Mouse (Mus musculus): ENCODE data around the gene Tssk3. TPM values are rescaled to one million over a fixed set of nuclear protein-coding genes. Genes with fewer than 3 reads are reported as not detected.
"Not testable (repeated sequence)": the region's sequence is repeated elsewhere in the genome, so short reads cannot be mapped to it uniquely, and the experiment has no call there.

The Tssk3 gene
- polyA plus RNA-seq (2015; fragmentation: Nextera tagmentation; extraction: Ambion mirVana), result 0.34 TPM in 1 of 2 replicates, not detected in the other

GRCm38 (mm10) chr4:129490972-129491880 lies at the start of gene Tssk3, which contains the start of gene Fam229a:
Tssk3 (minus strand) TSS chr4:129491022.
Fam229a (plus strand) TSS chr4:129491190.
- peak within 1 kb of the TSS; percentile 37 for H3K4me3 ChIP-seq
- H3K9ac ChIP-seq (replicated peaks), result peak within 1 kb of the TSS; percentile 44
- 3% methylated on average over 70 of the region's 70 CpGs for WGBS
- H3K9me3 ChIP-seq, result no peaks in the 10 kb centered on the region
- H3K4me1 ChIP-seq, result peaks cover 21% of the 10 kb centered on the region
- ATAC-seq (replicated peaks), result peak; percentile 12; the same call in 1 of the 2 replicates
- peak within 1 kb of the TSS; percentile 52 for H3K4me2 ChIP-seq (replicated peaks)
- no peak within 1 kb of the TSS for H3K27ac ChIP-seq (replicated peaks)
- H3K36me3 ChIP-seq, result peaks cover 33% of the 10 kb centered on the region
- peaks cover 19% of the 10 kb centered on the region for H3K27me3 ChIP-seq

- 90% methylated on average over 6 of the region's 6 CpGs for WGBS
- H3K4me1 ChIP-seq, result peaks cover 15% of the 10 kb centered on the region
- no peak overlapping the region for H3K4me2 ChIP-seq (replicated peaks)
- H3K4me3 ChIP-seq, result no peak overlapping the region
- H3K9ac ChIP-seq (replicated peaks), result no peak overlapping the region
- no peaks in the 10 kb centered on the region for H3K27me3 ChIP-seq
- no peaks in the 10 kb centered on the region for H3K9me3 ChIP-seq
- ATAC-seq (replicated peaks), result no peak
- no peak overlapping the region for H3K27ac ChIP-seq (replicated peaks)
- H3K36me3 ChIP-seq, result 0 out of 2 replicates have a peak, but pooled peaks cover 3% of the 10 kb centered on the region
These were observed 49.2 kb upstream of the Tssk3 start for GRCm38 (mm10) chr4:129540012-129540411.

GRCm38 (mm10) chr4:129528901-129529300 lies 38.1 kb upstream of the Tssk3 start:
- peaks cover 61% of the 10 kb centered on the region for H3K36me3 ChIP-seq
- not testable (repeated sequence) for ATAC-seq (replicated peaks); H3K4me1 ChIP-seq; H3K4me3 ChIP-seq; H3K9ac ChIP-seq (replicated peaks); H3K27ac ChIP-seq (replicated peaks); H3K9me3 ChIP-seq; H3K27me3 ChIP-seq; H3K4me2 ChIP-seq (replicated peaks)
- WGBS, result 96% methylated on average over 6 of the region's 6 CpGs

GRCm38 (mm10) chr4:129525889-129526288 lies 35.1 kb upstream of the Tssk3 start:
- H3K9me3 ChIP-seq, result no peaks in the 10 kb centered on the region
- 85% methylated on average over 3 of the region's 3 CpGs for WGBS
- H3K27me3 ChIP-seq, result no peaks in the 10 kb centered on the region
- H3K9ac ChIP-seq (replicated peaks), result no peak overlapping the region
- no peak overlapping the region for H3K4me3 ChIP-seq
- ATAC-seq (replicated peaks), result no peak
- no peak overlapping the region for H3K27ac ChIP-seq (replicated peaks)
- H3K4me2 ChIP-seq (replicated peaks), result no peak overlapping the region
- peaks cover 73% of the 10 kb centered on the region for H3K36me3 ChIP-seq
- H3K4me1 ChIP-seq, result no peaks in the 10 kb centered on the region

- Histone ChIP-seq H3K4me1 (no peaks in the 10 kb centered on the region), H3K9me3 (no peaks in the 10 kb centered on the region), H3K4me2 (replicated peaks) (no peak overlapping the region), H3K36me3 (peaks cover 72% of the 10 kb centered on the region), H3K9ac (replicated peaks) (no peak overlapping the region), H3K27me3 (no peaks in the 10 kb centered on the region), H3K27ac (replicated peaks) (no peak overlapping the region), H3K4me3 (no peak overlapping the region)
- no peak for ATAC-seq (replicated peaks)
- 94% methylated on average over 5 of the region's 5 CpGs for WGBS
These were observed 34.5 kb upstream of the Tssk3 start for GRCm38 (mm10) chr4:129525338-129525737.

GRCm38 (mm10) chr4:129518519-129518918 lies 27.7 kb upstream of the Tssk3 start:
- Histone ChIP-seq H3K9ac (replicated peaks) (no peak overlapping the region), H3K4me3 (no peak overlapping the region), H3K27ac (replicated peaks) (no peak overlapping the region), H3K4me1 (peaks cover 22% of the 10 kb centered on the region), H3K9me3 (no peaks in the 10 kb centered on the region), H3K4me2 (replicated peaks) (no peak overlapping the region), H3K36me3 (peaks cover 69% of the 10 kb centered on the region), H3K27me3 (no peaks in the 10 kb centered on the region)
- WGBS, result 95% methylated on average over 8 of the region's 8 CpGs
- ATAC-seq (replicated peaks), result no peak

GRCm38 (mm10) chr4:129516925-129517324 lies 26.1 kb upstream of the Tssk3 start:
- H3K4me2 ChIP-seq (replicated peaks), result no peak overlapping the region
- H3K4me1 ChIP-seq, result peaks cover 28% of the 10 kb centered on the region
- H3K36me3 ChIP-seq, result peaks cover 54% of the 10 kb centered on the region
- 60% methylated on average over 2 of the region's 2 CpGs for WGBS
- no peaks in the 10 kb centered on the region for H3K27me3 ChIP-seq
- H3K4me3 ChIP-seq, result no peak overlapping the region
- ATAC-seq (replicated peaks), result no peak
- H3K27ac ChIP-seq (replicated peaks), result peak overlapping the region; percentile 4; the same call in 1 of the 2 replicates
- H3K9me3 ChIP-seq, result no peaks in the 10 kb centered on the region
- no peak overlapping the region for H3K9ac ChIP-seq (replicated peaks)

GRCm38 (mm10) chr4:129514300-129514898 lies 23.6 kb upstream of the Tssk3 start:
- ATAC-seq (replicated peaks), result peak; percentile 59
- Histone ChIP-seq H3K27ac (replicated peaks) (peak overlapping the region; percentile 98), H3K4me1 (peaks cover 30% of the 10 kb centered on the region), H3K36me3 (peaks cover 34% of the 10 kb centered on the region), H3K9me3 (no peaks in the 10 kb centered on the region), H3K9ac (replicated peaks) (peak overlapping the region; percentile 100), H3K4me3 (peak overlapping the region; percentile 94), H3K27me3 (no peaks in the 10 kb centered on the region), H3K4me2 (replicated peaks) (peak overlapping the region; percentile 95)
- 0% methylated on average over 35 of the region's 35 CpGs for WGBS

GRCm38 (mm10) chr4:129513891-129514290 lies 23.1 kb upstream of the Tssk3 start:
- peaks cover 34% of the 10 kb centered on the region for H3K36me3 ChIP-seq
- H3K9ac ChIP-seq (replicated peaks), result peak overlapping the region; percentile 100
- peaks cover 34% of the 10 kb centered on the region for H3K4me1 ChIP-seq
- peak overlapping the region; percentile 98 for H3K27ac ChIP-seq (replicated peaks)
- ATAC-seq (replicated peaks), result peak; percentile 49
- no peaks in the 10 kb centered on the region for H3K9me3 ChIP-seq
- H3K27me3 ChIP-seq, result no peaks in the 10 kb centered on the region
- H3K4me3 ChIP-seq, result peak overlapping the region; percentile 94
- H3K4me2 ChIP-seq (replicated peaks), result peak overlapping the region; percentile 95
- WGBS, result under 1% methylated on average over 49 of the region's 57 CpGs

GRCm38 (mm10) chr4:129513086-129513767 lies 22.4 kb upstream of the Tssk3 start, which contains the start of gene Marcksl1:
Marcksl1 (plus strand) TSS chr4:129513581.
- Histone ChIP-seq H3K36me3 (peaks cover 28% of the 10 kb centered on the region), H3K4me1 (peaks cover 36% of the 10 kb centered on the region), H3K4me2 (replicated peaks) (peak within 1 kb of the TSS; percentile 95), H3K27ac (replicated peaks) (peak within 1 kb of the TSS; percentile 98), H3K9me3 (no peaks in the 10 kb centered on the region), H3K27me3 (no peaks in the 10 kb centered on the region), H3K4me3 (peak within 1 kb of the TSS; percentile 94), H3K9ac (replicated peaks) (peak within 1 kb of the TSS; percentile 100)
- ATAC-seq (replicated peaks), result peak; percentile 89
- WGBS, result 6% methylated on average over 47 of the region's 47 CpGs

- Histone ChIP-seq H3K4me3 (no peak overlapping the region), H3K4me2 (replicated peaks) (no peak overlapping the region), H3K27me3 (no peaks in the 10 kb centered on the region), H3K9ac (replicated peaks) (no peak overlapping the region), H3K27ac (replicated peaks) (no peak overlapping the region), H3K9me3 (no peaks in the 10 kb centered on the region), H3K4me1 (peaks cover 31% of the 10 kb centered on the region), H3K36me3 (peaks cover 12% of the 10 kb centered on the region)
- WGBS, result 13% methylated on average over 6 of the region's 6 CpGs
- no peak for ATAC-seq (replicated peaks)
These were observed 20.7 kb upstream of the Tssk3 start for GRCm38 (mm10) chr4:129511413-129512096.

Measured in forebrain, embryonic 15.5 days (tissue).